Mouse (Mus musculus): ENCODE measurements around the gene Acsl1. TPM values are rescaled to one million over a fixed set of nuclear protein-coding genes. Genes with fewer than 3 reads are reported as not detected.
"Not testable (repeated sequence)": the region's sequence is repeated elsewhere in the genome, so short reads cannot be mapped to it uniquely, and the experiment has no call there.

The Acsl1 gene
- polyA plus RNA-seq, 1 experiment from 2014 or later = 13.1 TPM

GRCm38 (mm10) chr8:46584328-46584727 lies 113.5 kb downstream of the Acsl1 start:
- not testable (repeated sequence) for H3K4me3 ChIP-seq (replicated peaks; ENCODE audit: low read length); H3K4me2 ChIP-seq (ENCODE audit: low read length); H3K4me1 ChIP-seq (replicated peaks; ENCODE audit: control insufficient read depth, insufficient read depth, low read length); H3K9me3 ChIP-seq (ENCODE audit: control insufficient read depth, low read length); H3K36me3 ChIP-seq (ENCODE audit: control insufficient read depth, insufficient read depth); H3K27me3 ChIP-seq (replicated peaks; ENCODE audit: control insufficient read depth, insufficient read depth, low read length); ATAC-seq; H3K9ac ChIP-seq (replicated peaks; ENCODE audit: low read depth, low read length); H3K27ac ChIP-seq (ENCODE audit: low read length)
- WGBS = 38% methylated on average over 4 of the region's 4 CpGs

- Histone ChIP-seq H3K9me3 (ENCODE audit: control insufficient read depth, low read length) (no peaks in the 10 kb centered on the region), H3K27ac (ENCODE audit: low read length) (no peak overlapping the region), H3K4me2 (ENCODE audit: low read length) (no peak overlapping the region), H3K4me3 (replicated peaks; ENCODE audit: low read length) (no peak overlapping the region), H3K9ac (replicated peaks; ENCODE audit: low read depth, low read length) (no peak overlapping the region), H3K27me3 (replicated peaks; ENCODE audit: control insufficient read depth, insufficient read depth, low read length) (no peaks in the 10 kb centered on the region), H3K36me3 (ENCODE audit: control insufficient read depth, insufficient read depth) (no peaks in the 10 kb centered on the region), H3K4me1 (replicated peaks; ENCODE audit: control insufficient read depth, insufficient read depth, low read length) (no peaks in the 10 kb centered on the region)
- ATAC-seq = no peak
- 74% methylated on average over 3 of the region's 3 CpGs for WGBS
These were observed 114.7 kb downstream of the Acsl1 start for GRCm38 (mm10) chr8:46585576-46585975.

Other genes starting within 250 kb of the Acsl1 start
- 3.4 and 7.3 TPM in 2 replicates for gene Helt, start 176.4 kb upstream of the Acsl1 start, polyA plus RNA-seq (2015; fragmentation: Nextera tagmentation; extraction: Ambion mirVana)
- gene Cenpu, start 81.0 kb downstream of the Acsl1 start, polyA plus RNA-seq (2015; fragmentation: Nextera tagmentation; extraction: Ambion mirVana) = 8.8 and 15.1 TPM in 2 replicates
- 9.5 and 12.6 TPM in 2 replicates for gene Primpol, start 146.2 kb downstream of the Acsl1 start, polyA plus RNA-seq (2015; fragmentation: Nextera tagmentation; extraction: Ambion mirVana)
- 315 and 322 TPM in 2 replicates for gene Casp3, start 146.3 kb downstream of the Acsl1 start, polyA plus RNA-seq (2015; fragmentation: Nextera tagmentation; extraction: Ambion mirVana)

Measured in forebrain, embryonic 16.5 days (tissue).